Mouse (Mus musculus) intestine, postnatal 0 days (tissue): ENCODE measurements around the gene Slc7a7. TPM values are rescaled to one million over a fixed set of nuclear protein-coding genes. Genes with fewer than 3 reads are reported as not detected.

ENCODE experiments used
- ATAC-seq: fragments of 200-750 bp; cut with Nextera tagmentation; 2 replicates; pipeline ENCODE4 v1.8.0; 2017; ENCODE audit warnings: mild to moderate bottlenecking, moderate TSS enrichment, moderate library complexity
- H3K27ac ChIP-seq: fragments of 300-500 bp; sonication (generic); 2 replicates; pipeline ENCODE4 v1.5.1; 2014; ENCODE audit warnings: mild to moderate bottlenecking, low read depth, low read length, moderate library complexity
- H3K27me3 ChIP-seq: fragments of 300-500 bp; sonication (generic); replicated peaks from 2 replicates; pipeline ENCODE4 v1.6.1; 2014; ENCODE audit warnings: low read length, mixed read lengths; ENCODE audit not compliant: control insufficient read depth, insufficient read depth
- H3K36me3 ChIP-seq: fragments of 300-500 bp; sonication (generic); 2 replicates; pipeline ENCODE4 v1.6.1; 2014; ENCODE audit warnings: mild to moderate bottlenecking, moderate library complexity; ENCODE audit not compliant: control insufficient read depth, insufficient read depth
- H3K4me1 ChIP-seq: fragments of 300-500 bp; sonication (generic); replicated peaks from 2 replicates; pipeline ENCODE4 v1.6.1; 2014; ENCODE audit warnings: antibody characterized with exemption, low read length, mixed read lengths; ENCODE audit not compliant: control insufficient read depth, insufficient read depth
- H3K4me2 ChIP-seq: fragments of 300-500 bp; sonication (generic); replicated peaks from 2 replicates; pipeline ENCODE4 v1.6.1; 2014; ENCODE audit warnings: low read depth, mild to moderate bottlenecking, moderate library complexity
- H3K4me3 ChIP-seq: fragments of 300-500 bp; sonication (generic); 2 replicates; pipeline ENCODE4 v1.5.1; 2014; ENCODE audit warnings: low read depth, low read length
- H3K9ac ChIP-seq: fragments of 300-500 bp; sonication (generic); 2 replicates; pipeline ENCODE4 v1.6.1; 2014; ENCODE audit warnings: mild to moderate bottlenecking, low read depth, low read length
- H3K9me3 ChIP-seq: fragments of 300-500 bp; sonication (generic); 2 replicates; pipeline ENCODE4 v1.6.1; 2016; ENCODE audit warnings: mixed run types; ENCODE audit not compliant: control insufficient read depth
- CTCF ChIP-seq: sonication (generic); IDR thresholded peaks from 2 replicates; pipeline ENCODE4 v1.5.1; 2016; ENCODE audit warnings: low read depth, mild to moderate bottlenecking, control low read depth, antibody characterized with exemption, moderate library complexity
- WGBS: fragments of 180-500 bp; shearing (Covaris S2); extraction: QIAGEN DNeasy Blood & Tissue Kit; methylation state at CpG from one replicate; pipeline ENCODE4 v1.1.7; 2014; 5-methylcytosine and 5-hydroxymethylcytosine counted together
- polyA plus RNA-seq: library from polyadenylated mRNA; unstranded; fragments of >200 nt; fragmentation: Nextera tagmentation; extraction: Ambion mirVana; gene quantifications from 2 replicates; pipeline ENCODE4 v1.2.1, GENCODE M21; 2015

The Slc7a7 gene
- polyA plus RNA-seq, 1 experiment from 2014 or later, result 188 TPM

DNA sequence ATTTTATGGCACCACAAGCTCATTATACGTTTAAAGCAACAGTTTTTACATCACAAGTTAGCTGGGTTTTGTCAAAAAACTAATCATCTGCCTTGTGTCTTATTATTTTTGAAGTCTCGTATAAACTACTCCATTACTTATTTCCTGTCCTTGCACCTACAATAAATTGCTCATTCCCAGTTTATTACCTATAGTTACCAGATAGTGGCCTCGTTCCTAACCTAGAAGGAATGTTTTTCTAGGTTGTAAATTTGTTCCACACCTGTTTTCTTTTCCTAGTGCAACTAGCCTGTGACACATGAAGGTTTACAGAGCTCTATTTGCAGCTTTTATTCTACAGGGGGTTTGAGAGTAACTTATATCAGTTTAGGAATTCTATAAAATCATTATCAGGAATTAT, 15.9 kb downstream of the Slc7a7 start:
- Histone ChIP-seq H3K9ac (no peak overlapping the region), H3K27me3 (no peaks in the 10 kb centered on the region), H3K4me1 (peaks cover 6% of the 10 kb centered on the region; the same call in 1 of the 2 replicates), H3K9me3 (no peaks in the 10 kb centered on the region), H3K36me3 (peaks cover 26% of the 10 kb centered on the region; the same call in 1 of the 2 replicates), H3K4me2 (peak overlapping the region; percentile 46), H3K4me3 (no peak overlapping the region), H3K27ac (peak overlapping the region; percentile 60)
- no peak for TF ChIP-seq CTCF
- peak; percentile 70 for ATAC-seq
- WGBS, result 16% methylated on average over 3 of the region's 3 CpGs

DNA sequence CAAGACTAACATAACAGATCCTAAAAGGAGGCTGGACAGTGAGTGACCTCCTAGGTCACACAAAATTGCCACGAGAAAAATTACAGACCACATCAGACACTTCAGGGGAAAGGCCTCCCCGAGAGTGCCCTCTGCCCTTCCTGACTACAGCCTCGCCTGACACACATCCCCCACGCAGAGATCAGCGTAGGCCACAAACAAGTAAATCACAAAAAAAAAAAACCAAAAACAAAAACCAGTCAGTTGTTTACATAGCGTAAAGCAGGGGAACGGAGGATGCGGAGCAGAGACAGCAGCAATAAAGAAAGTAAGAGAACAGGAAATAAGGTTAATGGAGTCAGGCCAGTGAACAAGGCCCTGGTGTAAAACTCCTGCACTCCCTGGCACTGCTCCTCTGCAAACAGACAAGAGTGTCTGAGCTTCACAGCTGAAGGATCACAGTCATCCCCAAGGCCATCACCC, 18.6 kb downstream of the Slc7a7 start:
- H3K36me3 ChIP-seq, result peaks cover 23% of the 10 kb centered on the region; the same call in 1 of the 2 replicates
- H3K4me2 ChIP-seq, result peak overlapping the region; percentile 21
- ATAC-seq, result no peak
- H3K4me1 ChIP-seq, result peaks cover 6% of the 10 kb centered on the region; the same call in 1 of the 2 replicates
- no peak for TF ChIP-seq CTCF
- no peak overlapping the region for H3K9ac ChIP-seq
- H3K9me3 ChIP-seq, result no peaks in the 10 kb centered on the region
- 39% methylated on average over 8 of the region's 8 CpGs for whole genome bisulfite sequencing
- no peak overlapping the region for H3K4me3 ChIP-seq
- H3K27ac ChIP-seq, result no peak overlapping the region; the same call in 1 of the 2 replicates
- no peaks in the 10 kb centered on the region for H3K27me3 ChIP-seq

DNA sequence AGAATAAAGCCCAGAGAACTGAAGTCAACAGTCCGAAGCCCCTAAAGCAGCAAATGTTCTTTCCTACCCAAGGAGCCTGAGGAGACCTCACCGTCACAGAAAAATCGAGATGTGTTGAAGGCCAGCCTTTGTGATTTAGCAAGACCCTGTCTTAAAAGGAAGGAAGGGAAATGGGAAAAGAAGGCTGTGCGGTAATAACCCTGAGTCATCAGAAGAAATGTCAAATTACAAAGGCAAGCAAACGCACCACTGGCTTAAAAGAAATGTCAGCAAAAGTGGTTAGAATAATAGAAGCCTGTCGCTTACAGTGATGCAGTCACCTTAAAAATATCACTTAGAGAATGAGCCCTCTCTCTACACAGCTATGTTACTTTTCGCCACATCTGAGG, 19.1 kb downstream of the Slc7a7 start:
- Histone ChIP-seq H3K4me2 (no peak overlapping the region; the same call in 1 of the 2 replicates), H3K27me3 (no peaks in the 10 kb centered on the region), H3K27ac (no peak overlapping the region; the same call in 1 of the 2 replicates), H3K9me3 (no peaks in the 10 kb centered on the region), H3K9ac (no peak overlapping the region), H3K4me1 (peaks cover 4% of the 10 kb centered on the region; the same call in 1 of the 2 replicates), H3K4me3 (no peak overlapping the region), H3K36me3 (peaks cover 23% of the 10 kb centered on the region; the same call in 1 of the 2 replicates)
- 61% methylated on average over 7 of the region's 7 CpGs for WGBS
- ATAC-seq, result no peak
- no peak for TF ChIP-seq CTCF

DNA sequence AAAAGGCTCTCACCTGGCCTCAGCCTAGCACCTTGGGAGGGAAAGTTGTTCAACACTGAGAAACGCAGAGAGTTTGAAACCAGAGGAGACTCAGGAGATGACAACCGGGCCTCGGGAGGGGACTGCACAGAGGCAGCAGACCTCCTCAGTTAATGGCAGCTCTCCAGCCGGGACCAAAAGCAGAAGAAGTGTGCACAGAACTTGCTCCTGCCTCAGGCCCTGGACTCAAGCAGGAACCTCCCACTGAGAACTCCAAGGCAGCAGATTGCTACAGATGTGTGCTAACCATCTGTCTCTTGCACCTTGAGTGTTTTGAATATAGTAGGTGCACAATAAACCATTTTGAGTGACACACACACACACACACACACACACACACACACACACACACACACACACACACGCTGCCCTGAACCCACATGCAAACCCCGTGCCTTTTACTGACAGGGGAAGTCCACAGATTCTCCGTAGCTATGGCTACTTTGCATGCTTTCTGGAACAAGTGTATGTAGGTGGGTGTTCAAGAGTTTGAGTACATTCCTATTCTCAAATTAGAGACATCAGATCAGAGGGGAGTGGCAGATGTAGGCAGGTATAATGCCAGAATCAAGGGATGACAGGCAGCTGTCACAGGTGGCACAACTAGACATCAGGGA, 19.6 kb downstream of the Slc7a7 start:
- 75% methylated on average over 7 of the region's 7 CpGs for WGBS
- H3K36me3 ChIP-seq, result peaks cover 21% of the 10 kb centered on the region; the same call in 1 of the 2 replicates
- ATAC-seq, result no peak
- H3K27me3 ChIP-seq, result no peaks in the 10 kb centered on the region
- H3K4me2 ChIP-seq, result no peak overlapping the region
- no peaks in the 10 kb centered on the region for H3K9me3 ChIP-seq
- H3K27ac ChIP-seq, result no peak overlapping the region
- no peak for TF ChIP-seq CTCF
- no peak overlapping the region for H3K4me3 ChIP-seq
- H3K9ac ChIP-seq, result no peak overlapping the region
- H3K4me1 ChIP-seq, result no peaks in the 10 kb centered on the region; the same call in 1 of the 2 replicates

DNA sequence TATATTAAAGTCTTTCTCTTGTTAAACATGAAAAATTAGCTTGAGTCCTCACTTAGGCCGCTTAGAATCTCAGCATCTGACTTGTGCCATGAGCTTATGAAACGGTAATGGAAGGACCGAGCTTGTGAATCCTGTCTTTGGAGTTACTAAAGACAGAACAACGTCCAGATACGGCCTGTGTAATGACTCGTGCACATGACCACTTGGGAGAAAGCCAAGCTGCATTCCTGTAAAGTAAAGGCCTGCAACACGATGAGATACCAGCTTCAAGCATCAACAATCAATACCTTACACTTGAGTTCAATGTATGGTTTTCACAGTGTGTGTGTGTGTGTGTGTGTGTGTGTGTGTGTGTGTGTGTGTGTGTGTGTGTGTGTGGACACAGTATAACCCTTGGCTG, 20.9 kb downstream of the Slc7a7 start:
- Histone ChIP-seq H3K4me3 (no peak overlapping the region), H3K4me2 (no peak overlapping the region), H3K36me3 (peaks cover 18% of the 10 kb centered on the region; the same call in 1 of the 2 replicates), H3K27ac (no peak overlapping the region; the same call in 1 of the 2 replicates), H3K27me3 (no peaks in the 10 kb centered on the region), H3K9me3 (no peaks in the 10 kb centered on the region), H3K4me1 (no peaks in the 10 kb centered on the region; the same call in 1 of the 2 replicates), H3K9ac (no peak overlapping the region)
- ATAC-seq, result peak; percentile 23; the same call in 1 of the 2 replicates
- TF ChIP-seq CTCF, result no peak
- WGBS, result 44% methylated on average over 7 of the region's 7 CpGs

DNA sequence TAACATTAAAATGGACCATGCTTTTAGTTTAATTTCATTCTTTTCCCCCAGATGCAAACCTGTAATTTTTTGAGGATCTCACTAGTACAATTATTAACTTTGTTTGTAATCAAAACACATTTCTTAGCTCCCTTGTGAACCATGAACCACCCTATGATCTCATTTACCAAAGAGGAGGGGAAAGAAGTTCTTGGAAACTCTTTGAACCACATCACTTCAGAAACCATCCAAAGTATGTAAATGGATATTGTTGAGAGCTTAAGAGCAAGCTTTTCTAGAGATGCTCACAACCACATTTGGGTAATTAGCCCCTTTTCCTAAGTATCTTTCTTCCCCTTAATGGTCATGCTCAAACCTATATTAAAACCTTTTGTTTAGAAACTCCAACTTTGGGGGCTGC, 23.3 kb downstream of the Slc7a7 start:
- Histone ChIP-seq H3K9me3 (no peaks in the 10 kb centered on the region), H3K27ac (no peak overlapping the region), H3K4me2 (no peak overlapping the region), H3K4me1 (no peaks in the 10 kb centered on the region; the same call in 1 of the 2 replicates), H3K9ac (no peak overlapping the region), H3K4me3 (no peak overlapping the region), H3K27me3 (no peaks in the 10 kb centered on the region), H3K36me3 (peaks cover 18% of the 10 kb centered on the region; the same call in 1 of the 2 replicates)
- TF ChIP-seq CTCF, result no peak
- no peak for ATAC-seq
